Mouse (Mus musculus) A20 (cell line): ENCODE results near the gene Phc1.

Source experiments
- DNase-seq: peaks from one replicate; pipeline ENCODE4 v3.0.0-alpha.2; 2011; ENCODE audit warnings: low read depth, low spot score

Gene Phc1

DNA sequence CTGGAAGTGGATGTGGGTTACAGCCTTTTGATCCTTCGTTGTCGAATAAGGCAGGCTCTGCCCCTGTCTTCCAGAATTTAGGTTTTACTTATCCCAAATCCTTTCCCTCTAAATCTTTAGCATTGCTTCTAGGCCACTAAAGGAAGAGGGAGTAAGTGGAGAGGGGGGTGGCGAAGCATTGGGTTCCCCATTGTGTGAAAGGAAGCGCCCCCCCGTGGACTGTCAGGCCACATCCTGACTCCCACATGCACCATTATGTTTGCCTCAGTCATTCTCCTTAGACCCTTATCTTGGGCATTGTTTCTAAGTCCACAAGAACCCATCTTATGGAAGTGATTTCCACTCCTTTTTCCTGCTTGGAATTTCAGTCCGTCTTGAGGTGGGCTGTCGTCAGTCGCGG lies 45.1 kb downstream of the Phc1 start:
- DNase-seq, result peak; percentile 22

DNA sequence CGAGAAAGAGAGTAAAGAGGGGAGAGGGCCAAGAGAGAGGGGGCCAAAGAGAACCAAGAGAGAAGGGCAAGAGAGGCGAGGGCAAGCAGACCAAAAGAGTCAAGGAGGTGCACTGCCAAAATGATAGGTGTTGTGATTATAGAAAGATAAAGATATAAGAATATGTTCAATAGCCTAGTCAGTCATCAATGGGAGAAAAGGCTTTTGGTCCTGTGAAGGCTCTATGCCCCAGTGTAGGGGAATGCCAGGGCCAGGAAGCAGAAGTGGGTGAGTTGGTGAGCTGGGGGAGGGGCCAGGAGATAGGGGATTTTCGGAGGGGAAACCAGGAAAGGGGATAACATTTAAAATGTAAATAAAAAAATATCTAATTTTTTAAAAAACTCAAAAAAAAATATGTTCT lies 46.1 kb downstream of the Phc1 start:
- peak; percentile 56 for DNase-seq

GRCm38 (mm10) chr6:122293796-122294195 lies 46.6 kb downstream of the Phc1 start:
- DNase-seq, result peak; percentile 43

- no peak for DNase-seq
These were observed 47.2 kb downstream of the Phc1 start for GRCm38 (mm10) chr6:122293121-122293520.

DNA sequence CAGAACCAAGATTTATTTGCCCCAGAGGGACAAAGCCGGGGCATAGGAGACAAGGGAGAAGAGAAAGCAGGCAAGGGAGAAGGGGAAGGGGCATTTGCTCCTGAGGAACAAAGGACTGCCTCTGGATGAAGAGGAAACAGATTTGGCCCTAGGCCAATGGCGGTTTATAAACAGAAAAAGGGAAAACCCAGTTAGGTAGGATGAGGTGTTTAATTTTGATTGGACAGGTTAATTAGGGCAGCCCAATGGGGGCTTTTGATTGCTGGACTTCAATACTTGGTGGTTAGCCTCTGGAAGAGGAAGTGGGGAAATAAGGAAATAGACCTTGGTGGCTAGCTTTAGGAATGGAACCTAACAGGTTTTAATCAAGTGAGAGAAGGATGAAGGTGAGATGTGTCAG lies 48.2 kb downstream of the Phc1 start:
- peak; percentile 54 for DNase-seq

GRCm38 (mm10) chr6:122291735-122292134 lies 48.6 kb downstream of the Phc1 start:
- DNase-seq, result peak; percentile 65

- no peak for DNase-seq
These were observed 49.1 kb downstream of the Phc1 start for GRCm38 (mm10) chr6:122291264-122291663.

DNA sequence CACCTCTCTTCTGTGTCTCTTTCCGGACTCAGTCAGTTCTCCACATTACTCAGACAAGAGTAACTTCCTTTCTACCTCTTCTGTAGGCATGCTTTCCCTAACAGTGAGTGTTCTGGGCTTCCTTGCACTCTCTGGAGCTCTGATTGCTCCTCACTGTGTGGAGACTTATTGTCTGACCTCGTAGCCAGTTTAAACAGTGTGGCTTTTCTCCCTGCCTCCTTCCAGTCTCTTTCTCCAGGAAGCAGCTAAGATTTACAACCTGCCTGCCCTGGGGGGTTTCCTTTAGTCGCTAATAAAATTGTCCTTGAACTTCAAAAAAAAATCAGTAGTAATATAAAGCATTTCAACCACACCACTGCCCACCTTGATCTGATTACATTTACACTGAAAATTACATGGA lies 50.1 kb downstream of the Phc1 start:
- no peak for DNase-seq

DNA sequence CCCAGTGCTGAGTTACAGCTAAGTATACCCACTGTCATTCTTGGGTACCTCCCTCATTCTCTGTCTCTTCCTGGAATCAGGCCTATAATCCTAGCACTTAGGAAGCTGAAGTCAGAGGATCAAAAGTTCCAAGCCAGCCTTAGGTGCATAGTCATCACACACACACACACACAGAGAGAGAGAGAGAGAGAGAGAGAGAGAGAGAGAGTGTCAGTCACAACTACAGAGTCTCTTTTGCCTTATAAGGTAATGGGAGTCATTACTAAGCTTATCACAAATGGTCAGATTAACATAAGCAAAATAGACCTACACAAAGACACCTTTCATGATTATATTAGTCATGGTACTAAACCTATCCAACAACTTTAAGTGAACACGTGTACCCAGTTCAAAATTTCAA lies 51.0 kb downstream of the Phc1 start:
- DNase-seq, result no peak

DNA sequence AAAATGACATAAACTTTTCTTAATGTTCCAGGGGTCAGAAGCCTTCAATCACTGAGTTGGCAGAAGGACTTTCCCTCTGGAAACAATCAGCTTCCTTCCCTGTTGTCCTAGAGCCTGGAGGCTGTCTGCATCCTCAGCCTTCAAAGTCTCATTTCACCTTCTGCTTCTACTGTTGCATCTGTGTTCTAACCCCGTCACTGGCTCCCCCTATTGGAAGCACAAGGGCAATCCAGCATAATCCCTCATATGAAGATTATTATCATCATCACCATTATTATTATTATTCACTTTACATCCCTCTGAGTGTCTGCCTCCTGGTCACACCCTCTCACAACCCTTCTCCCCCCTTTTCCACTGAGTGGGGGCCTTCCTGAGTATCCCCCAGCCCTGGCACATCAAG lies 52.1 kb downstream of the Phc1 start:
- peak; percentile 25 for DNase-seq

GRCm38 (mm10) chr6:122284823-122285222 lies 55.5 kb downstream of the Phc1 start:
- DNase-seq, result no peak

- no peak for DNase-seq
These were observed 56.1 kb downstream of the Phc1 start for GRCm38 (mm10) chr6:122284304-122284703.

GRCm38 (mm10) chr6:122283429-122283828 lies 56.9 kb downstream of the Phc1 start:
- DNase-seq, result no peak

GRCm38 (mm10) chr6:122282782-122283181 lies 57.6 kb downstream of the Phc1 start, which contains the start of gene Klrg1:
TSS of gene Klrg1 (minus strand) at chr6:122282882.
- no peak for DNase-seq

GRCm38 (mm10) chr6:122276565-122276964 lies 63.8 kb downstream of the Phc1 start:
- no peak for DNase-seq

- no peak for DNase-seq
These were observed 65.8 kb downstream of the Phc1 start for GRCm38 (mm10) chr6:122274546-122274945.

DNA sequence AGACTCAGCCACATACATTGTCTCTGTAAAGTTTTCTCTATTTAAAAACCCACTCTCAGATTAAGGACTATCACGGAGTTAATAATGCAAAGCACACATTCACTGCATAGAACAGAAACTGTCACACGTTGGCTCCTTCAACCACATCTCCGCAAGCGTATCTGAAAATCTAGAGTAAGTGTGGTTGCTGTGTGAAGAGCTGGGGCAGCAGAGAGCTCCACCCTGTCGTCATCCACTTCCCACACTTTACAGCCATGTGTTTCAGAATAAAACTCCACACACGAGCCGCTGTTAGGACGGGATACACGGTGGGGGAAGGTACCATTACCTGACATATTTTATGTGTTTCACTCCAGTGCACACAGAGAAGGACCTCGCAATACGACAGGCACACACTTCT lies 70.2 kb downstream of the Phc1 start:
- no peak for DNase-seq

GRCm38 (mm10) chr6:122269170-122269569 lies 71.2 kb downstream of the Phc1 start:
- no peak for DNase-seq

- no peak for DNase-seq
These were observed 71.8 kb downstream of the Phc1 start for GRCm38 (mm10) chr6:122268561-122268960.
